Mouse (Mus musculus) ES-Bruce4 (cell line): ENCODE results near the gene Trp53i13. TPM values are rescaled to one million over a fixed set of nuclear protein-coding genes. Genes with fewer than 3 reads are reported as not detected.

Experiments used
- H3K27ac ChIP-seq: 2 replicates; pipeline ENCODE4 v1.5.1; 2012; ENCODE audit warnings: low read length, inconsistent platforms; ENCODE audit not compliant: insufficient read depth
- H3K27me3 ChIP-seq: 2 replicates; pipeline ENCODE4 v1.6.1; 2012; ENCODE audit warnings: mild to moderate bottlenecking, low read length, inconsistent platforms; ENCODE audit not compliant: control insufficient read depth, poor library complexity, insufficient read depth, severe bottlenecking
- H3K36me3 ChIP-seq: 2 replicates; pipeline ENCODE4 v1.6.1; 2012; ENCODE audit warnings: inconsistent platforms, mild to moderate bottlenecking, low read length, moderate library complexity; ENCODE audit not compliant: control insufficient read depth, poor library complexity, insufficient read depth, severe bottlenecking
- H3K4me1 ChIP-seq: one replicate; pipeline ENCODE4 v1.8.1; 2011; ENCODE audit warnings: low read length; ENCODE audit not compliant: control insufficient read depth, insufficient read depth
- H3K4me3 ChIP-seq: 2 replicates; pipeline ENCODE4 v1.5.1; 2011; ENCODE audit warnings: low read depth, mild to moderate bottlenecking, low read length
- H3K9ac ChIP-seq: 2 replicates; pipeline ENCODE4 v1.6.1; 2012; ENCODE audit warnings: low read depth, mild to moderate bottlenecking, inconsistent platforms; ENCODE audit not compliant: poor library complexity, severe bottlenecking
- H3K9me3 ChIP-seq: replicated peaks from 2 replicates; pipeline ENCODE4 v1.6.1; 2012; ENCODE audit warnings: mild to moderate bottlenecking, low read length, inconsistent platforms; ENCODE audit not compliant: control insufficient read depth, poor library complexity, insufficient read depth, severe bottlenecking
- CTCF ChIP-seq: IDR thresholded peaks from one replicate; pipeline ENCODE4 v1.8.1; 2011; ENCODE audit warnings: low read depth, low read length
- EP300 ChIP-seq: IDR thresholded peaks from 2 replicates; pipeline ENCODE4 v1.6.1; 2011; ENCODE audit warnings: low read depth, low read length; ENCODE audit not compliant: insufficient read depth
- POLR2A ChIP-seq: IDR thresholded peaks from one replicate; pipeline ENCODE4 v1.8.1; 2011; ENCODE audit warnings: low read length; ENCODE audit not compliant: insufficient read depth
- polyA plus RNA-seq: library from polyadenylated mRNA; stranded (reverse); fragments of >200 nt; gene quantifications from 2 replicates; pipeline ENCODE4 v1.2.4, GENCODE M21; 2011; ENCODE audit warnings: low read depth; ENCODE audit not compliant: missing spikeins, insufficient read depth, insufficient read length

The Trp53i13 gene
- polyA plus RNA-seq, 1 experiment, result 8.2 TPM

- peak; percentile 65 for TF ChIP-seq CTCF
- no peak for TF ChIP-seq POLR2A
- TF ChIP-seq EP300, result 0 out of 2 replicates have a peak, but pooled peaks have one; percentile 12
- Histone ChIP-seq H3K36me3 (peaks cover 30% of the 10 kb centered on the region), H3K9me3 (no peaks in the 10 kb centered on the region), H3K4me1 (peaks cover 4% of the 10 kb centered on the region), H3K27me3 (no peaks in the 10 kb centered on the region), H3K4me3 (peak overlapping the region; percentile 61), H3K9ac (peak overlapping the region; percentile 66), H3K27ac (no peak overlapping the region)
Observed at GRCm38 (mm10) chr11:77508068-77509021, 7.4 kb downstream of the Trp53i13 start.

- Histone ChIP-seq H3K4me3 (no peak overlapping the region), H3K36me3 (peaks cover 30% of the 10 kb centered on the region)
Observed at GRCm38 (mm10) chr11:77507426-77507825, 8.4 kb downstream of the Trp53i13 start.

GRCm38 (mm10) chr11:77506941-77507340 lies 8.8 kb downstream of the Trp53i13 start:
- Histone ChIP-seq H3K27ac (no peak overlapping the region), H3K4me3 (no peak overlapping the region), H3K36me3 (peaks cover 30% of the 10 kb centered on the region), H3K27me3 (no peaks in the 10 kb centered on the region), H3K9ac (no peak overlapping the region), H3K9me3 (no peaks in the 10 kb centered on the region), H3K4me1 (peaks cover 7% of the 10 kb centered on the region)
- TF ChIP-seq POLR2A (no peak), EP300 (no peak), CTCF (no peak)

More at GRCm38 (mm10) chr11:77507426-77507825, 8.4 kb downstream of the Trp53i13 start:
- H3K9ac ChIP-seq, result no peak overlapping the region
- no peaks in the 10 kb centered on the region for H3K9me3 ChIP-seq
- H3K27ac ChIP-seq, result no peak overlapping the region
- peaks cover 7% of the 10 kb centered on the region for H3K4me1 ChIP-seq
- H3K27me3 ChIP-seq, result no peaks in the 10 kb centered on the region
- TF ChIP-seq POLR2A, result no peak
- no peak for TF ChIP-seq CTCF
- TF ChIP-seq EP300, result no peak

GRCm38 (mm10) chr11:77506273-77506672 lies 9.5 kb downstream of the Trp53i13 start:
- TF ChIP-seq POLR2A, result no peak
- no peak for TF ChIP-seq CTCF
- no peak for TF ChIP-seq EP300
- H3K27ac ChIP-seq, result no peak overlapping the region
- peaks cover 7% of the 10 kb centered on the region for H3K4me1 ChIP-seq
- H3K27me3 ChIP-seq, result no peaks in the 10 kb centered on the region
- no peaks in the 10 kb centered on the region for H3K9me3 ChIP-seq
- H3K36me3 ChIP-seq, result peaks cover 30% of the 10 kb centered on the region
- no peak overlapping the region for H3K9ac ChIP-seq
- H3K4me3 ChIP-seq, result no peak overlapping the region

- no peak for TF ChIP-seq POLR2A
- H3K27me3 ChIP-seq, result no peaks in the 10 kb centered on the region
- H3K9ac ChIP-seq, result no peak overlapping the region
- H3K36me3 ChIP-seq, result peaks cover 35% of the 10 kb centered on the region
- H3K9me3 ChIP-seq, result no peaks in the 10 kb centered on the region
- H3K4me1 ChIP-seq, result peaks cover 8% of the 10 kb centered on the region
- no peak overlapping the region for H3K27ac ChIP-seq
- no peak overlapping the region for H3K4me3 ChIP-seq
Observed at GRCm38 (mm10) chr11:77505291-77505980, 10.3 kb downstream of the Trp53i13 start.

- no peak overlapping the region for H3K9ac ChIP-seq
- peaks cover 35% of the 10 kb centered on the region for H3K36me3 ChIP-seq
- no peaks in the 10 kb centered on the region for H3K9me3 ChIP-seq
- no peak for TF ChIP-seq POLR2A
- TF ChIP-seq CTCF, result no peak
- TF ChIP-seq EP300, result no peak
- no peaks in the 10 kb centered on the region for H3K27me3 ChIP-seq
- H3K4me3 ChIP-seq, result no peak overlapping the region
- peaks cover 9% of the 10 kb centered on the region for H3K4me1 ChIP-seq
- H3K27ac ChIP-seq, result no peak overlapping the region
Observed at GRCm38 (mm10) chr11:77504377-77504776, 11.4 kb downstream of the Trp53i13 start.
